Mouse (Mus musculus): ENCODE data around the gene Mcm3.
A peak's percentile ranks its signal among the peaks of the same experiment; 100 is the strongest.
"Not testable (repeated sequence)": the region's sequence is repeated elsewhere in the genome, so short reads cannot be mapped to it uniquely, and the experiment has no call there.

Mcm3 gene

GRCm38 (mm10) chr1:20801682-20802390 is 18.3 kb downstream of the Mcm3 start:
- DNase-seq (ENCODE audit: low spot score) = peak; percentile 39

- DNase-seq (ENCODE audit: low spot score) = no peak
Observed at GRCm38 (mm10) chr1:20801275-20801674, 18.8 kb downstream of the Mcm3 start.

- DNase-seq (ENCODE audit: low spot score) = no peak
Observed at GRCm38 (mm10) chr1:20795178-20795577, 24.9 kb downstream of the Mcm3 start.

- DNase-seq (ENCODE audit: low spot score) = no peak
Observed at GRCm38 (mm10) chr1:20794760-20795159, 25.4 kb downstream of the Mcm3 start.

- DNase-seq (ENCODE audit: low spot score) = no peak
Observed at GRCm38 (mm10) chr1:20791414-20791813, 28.7 kb downstream of the Mcm3 start.

GRCm38 (mm10) chr1:20790517-20790916 is 29.6 kb downstream of the Mcm3 start, which contains the start of gene Il17f:
Gene Il17f (minus strand): TSS chr1:20790617.
- DNase-seq (ENCODE audit: low spot score) = not testable (repeated sequence)

GRCm38 (mm10) chr1:20788419-20788818 is 31.7 kb downstream of the Mcm3 start:
- no peak for DNase-seq (ENCODE audit: low spot score)

GRCm38 (mm10) chr1:20787046-20787445 is 33.1 kb downstream of the Mcm3 start:
- no peak for DNase-seq (ENCODE audit: low spot score)

- no peak for DNase-seq (ENCODE audit: low spot score)
Observed at GRCm38 (mm10) chr1:20778366-20778765, 41.7 kb downstream of the Mcm3 start.

- not testable (repeated sequence) for DNase-seq (ENCODE audit: low spot score)
Observed at GRCm38 (mm10) chr1:20774026-20774730, 45.9 kb downstream of the Mcm3 start.

GRCm38 (mm10) chr1:20766526-20766925 is 53.6 kb downstream of the Mcm3 start:
- DNase-seq (ENCODE audit: low spot score) = no peak

GRCm38 (mm10) chr1:20761411-20761810 is 58.7 kb downstream of the Mcm3 start:
- DNase-seq (ENCODE audit: low spot score) = no peak

GRCm38 (mm10) chr1:20760331-20760730 is 59.8 kb downstream of the Mcm3 start:
- DNase-seq (ENCODE audit: low spot score) = no peak

- DNase-seq (ENCODE audit: low spot score) = peak; percentile 17
Observed at GRCm38 (mm10) chr1:20759799-20760198, 60.3 kb downstream of the Mcm3 start.

GRCm38 (mm10) chr1:20757586-20757985 is 62.5 kb downstream of the Mcm3 start:
- DNase-seq (ENCODE audit: low spot score) = no peak

- no peak for DNase-seq (ENCODE audit: low spot score)
Observed at GRCm38 (mm10) chr1:20754439-20754838, 65.7 kb downstream of the Mcm3 start.

Measured in layer of hippocampus, adult 9-10 months (tissue).